Mouse (Mus musculus) myocyte (in vitro differentiated cells): ENCODE data around the gene Sulf2.

Experiments used
- E2F4 ChIP-seq: IDR thresholded peaks from one replicate; pipeline ENCODE4 v1.6.1; 2011; ENCODE audit warnings: mild to moderate bottlenecking, control low read depth, moderate library complexity; ENCODE audit not compliant: insufficient read depth
- MYOG ChIP-seq, 3 experiments: IDR thresholded peaks; one replicate each; pipeline ENCODE4 v1.6.1; 2011; ENCODE audit warnings: control low read depth in 2 of 3, low read depth in 2 of 3, mild to moderate bottlenecking in 2 of 3; ENCODE audit not compliant: insufficient read length in 2 of 3, control insufficient read depth in 1 of 3, insufficient read depth in 1 of 3
- POLR2A ChIP-seq: IDR thresholded peaks from one replicate; pipeline ENCODE4 v1.6.1; 2011; ENCODE audit warnings: low read depth, mild to moderate bottlenecking, control low read depth, moderate library complexity; ENCODE audit not compliant: insufficient read length
- USF1 ChIP-seq: IDR thresholded peaks from one replicate; pipeline ENCODE4 v1.6.1; 2011; ENCODE audit warnings: low read depth, mild to moderate bottlenecking, control low read depth, moderate library complexity

- no peak for TF ChIP-seq E2F4
- TF ChIP-seq POLR2A = no peak
- no peak for TF ChIP-seq MYOG (IDR thresholded peaks at IDR 0.05; ENCODE audit: control insufficient read depth in 1 of 3, insufficient read depth in 1 of 3, insufficient read length in 2 of 3, low read depth in 2 of 3)
- TF ChIP-seq USF1 = no peak
These were observed 26.7 kb downstream of the Sulf2 start for GRCm38 (mm10) chr2:166128756-166129155.
